Mouse (Mus musculus) kidney, postnatal 0 days (tissue): ENCODE measurements around the gene Tnni1. TPM values are rescaled to one million over a fixed set of nuclear protein-coding genes. Genes with fewer than 3 reads are reported as not detected.

Experiments
- ATAC-seq: fragments of 200-750 bp; cut with Nextera tagmentation; replicated peaks from 2 replicates; pipeline ENCODE4 v1.8.0; 2017; ENCODE audit warnings: low read depth, moderate number of reproducible peaks, moderate TSS enrichment, moderate library complexity; ENCODE audit not compliant: low FRiP score
- DNase-seq: peaks from one replicate; pipeline ENCODE4 v3.0.0-alpha.2; 2016; ENCODE audit warnings: low spot score
- H3K27ac ChIP-seq: fragments of 300-500 bp; sonication (generic); 2 replicates; pipeline ENCODE4 v1.5.1; 2014; ENCODE audit warnings: mild to moderate bottlenecking
- H3K27me3 ChIP-seq: fragments of 300-500 bp; sonication (generic); 2 replicates; pipeline ENCODE4 v1.6.1; 2014; ENCODE audit warnings: low read length, mixed read lengths; ENCODE audit not compliant: insufficient read depth
- H3K36me3 ChIP-seq: fragments of 300-500 bp; sonication (generic); 2 replicates; pipeline ENCODE4 v1.6.1; 2014; ENCODE audit warnings: low read length, mixed read lengths; ENCODE audit not compliant: insufficient read depth
- H3K4me1 ChIP-seq: fragments of 300-500 bp; sonication (generic); replicated peaks from 2 replicates; pipeline ENCODE4 v1.6.1; 2014; ENCODE audit warnings: antibody characterized with exemption, low read length, mixed read lengths; ENCODE audit not compliant: insufficient read depth
- H3K4me2 ChIP-seq: fragments of 300-500 bp; sonication (generic); 2 replicates; pipeline ENCODE4 v1.6.1; 2014; ENCODE audit warnings: mild to moderate bottlenecking, low read length, moderate library complexity, mixed read lengths
- H3K4me3 ChIP-seq: fragments of 300-500 bp; sonication (generic); replicated peaks from 2 replicates; pipeline ENCODE4 v1.5.1; 2014; ENCODE audit warnings: low read depth, low read length
- H3K9ac ChIP-seq: fragments of 300-500 bp; sonication (generic); 2 replicates; pipeline ENCODE4 v1.6.1; 2014; ENCODE audit warnings: low read depth, low read length
- H3K9me3 ChIP-seq: fragments of 300-500 bp; sonication (generic); replicated peaks from 2 replicates; pipeline ENCODE4 v1.6.1; 2016; ENCODE audit warnings: low read length, inconsistent platforms, mixed read lengths
- CTCF ChIP-seq: IDR thresholded peaks from 2 replicates; pipeline ENCODE4 v1.5.1; 2016; ENCODE audit warnings: antibody characterized with exemption, low read depth, mild to moderate bottlenecking, moderate library complexity
- WGBS: fragments of 180-500 bp; shearing (Covaris S2); extraction: QIAGEN DNeasy Blood & Tissue Kit; methylation state at CpG from one replicate; pipeline ENCODE4 v1.1.7; 2014; 5-methylcytosine and 5-hydroxymethylcytosine counted together
- polyA plus RNA-seq: library from polyadenylated mRNA; unstranded; fragments of >200 nt; fragmentation: Nextera tagmentation; extraction: Ambion mirVana; gene quantifications from 2 replicates; pipeline ENCODE4 v1.2.1, GENCODE M21; 2015

Tnni1 gene
- polyA plus RNA-seq, 1 experiment from 2014 or later = 7.9 TPM

- DNase-seq = no peak
- TF ChIP-seq CTCF = no peak
- no peak overlapping the region for H3K4me3 ChIP-seq
- H3K4me2 ChIP-seq = no peak overlapping the region
- H3K9me3 ChIP-seq = no peaks in the 10 kb centered on the region
- WGBS = 49% methylated on average over 4 of the region's 4 CpGs
- H3K27me3 ChIP-seq = no peaks in the 10 kb centered on the region
- no peak overlapping the region for H3K27ac ChIP-seq
- H3K9ac ChIP-seq = no peak overlapping the region
- peaks cover 14% of the 10 kb centered on the region for H3K4me1 ChIP-seq
- no peak for ATAC-seq
- no peaks in the 10 kb centered on the region for H3K36me3 ChIP-seq
Measured at GRCm38 (mm10) chr1:135817595-135817994, 38.4 kb downstream of the Tnni1 start.

GRCm38 (mm10) chr1:135818481-135819086 is 39.4 kb downstream of the Tnni1 start, which contains the start of gene Lad1:
Gene Lad1, plus strand, starts transcription at chr1:135818598.
- no peaks in the 10 kb centered on the region for H3K27me3 ChIP-seq

GRCm38 (mm10) chr1:135820071-135820470 is 40.8 kb downstream of the Tnni1 start:
- Histone ChIP-seq H3K9ac (0 out of 2 replicates have a peak overlapping the region, but pooled peaks have one; percentile 13), H3K4me2 (peak overlapping the region; percentile 97), H3K27me3 (no peaks in the 10 kb centered on the region), H3K4me3 (peak overlapping the region; percentile 58; the same call in 1 of the 2 replicates), H3K4me1 (peaks cover 7% of the 10 kb centered on the region), H3K9me3 (no peaks in the 10 kb centered on the region), H3K27ac (no peak overlapping the region), H3K36me3 (no peaks in the 10 kb centered on the region)
- 59% methylated on average over 10 of the region's 10 CpGs for WGBS
- peak; percentile 25; the same call in 1 of the 2 replicates for ATAC-seq
- no peak for DNase-seq
- TF ChIP-seq CTCF = no peak

More at GRCm38 (mm10) chr1:135818481-135819086, 39.4 kb downstream of the Tnni1 start, which contains the start of gene Lad1:
- H3K9ac ChIP-seq = peak within 1 kb of the TSS; percentile 63
- ATAC-seq = peak; percentile 55
- H3K36me3 ChIP-seq = no peaks in the 10 kb centered on the region
- H3K4me2 ChIP-seq = peak within 1 kb of the TSS; percentile 97
- under 1% methylated on average over 63 of the region's 63 CpGs for WGBS
- no peaks in the 10 kb centered on the region for H3K9me3 ChIP-seq
- no peak for TF ChIP-seq CTCF
- peak within 1 kb of the TSS; percentile 58 for H3K4me3 ChIP-seq
- H3K27ac ChIP-seq = peak within 1 kb of the TSS; percentile 63; the same call in 1 of the 2 replicates
- H3K4me1 ChIP-seq = peaks cover 7% of the 10 kb centered on the region
- no peak for DNase-seq

- TF ChIP-seq CTCF = no peak
- Histone ChIP-seq H3K4me2 (peak overlapping the region; percentile 2; the same call in 1 of the 2 replicates), H3K27me3 (no peaks in the 10 kb centered on the region), H3K27ac (peak overlapping the region; percentile 66; the same call in 1 of the 2 replicates), H3K36me3 (no peaks in the 10 kb centered on the region), H3K4me3 (no peak overlapping the region), H3K9me3 (no peaks in the 10 kb centered on the region), H3K4me1 (peaks cover 7% of the 10 kb centered on the region), H3K9ac (no peak overlapping the region)
- peak; percentile 55 for ATAC-seq
- 48% methylated on average over 16 of the region's 16 CpGs for WGBS
- no peak for DNase-seq
Measured at GRCm38 (mm10) chr1:135820736-135821364, 41.6 kb downstream of the Tnni1 start.

- H3K27me3 ChIP-seq = no peaks in the 10 kb centered on the region
- no peak overlapping the region for H3K27ac ChIP-seq
- WGBS = 77% methylated on average over 7 of the region's 7 CpGs
- no peak for ATAC-seq
- no peak overlapping the region for H3K9ac ChIP-seq
- H3K9me3 ChIP-seq = no peaks in the 10 kb centered on the region
- no peak for TF ChIP-seq CTCF
- H3K4me3 ChIP-seq = no peak overlapping the region
- no peaks in the 10 kb centered on the region for H3K36me3 ChIP-seq
- no peak for DNase-seq
- peaks cover 7% of the 10 kb centered on the region for H3K4me1 ChIP-seq
- no peak overlapping the region for H3K4me2 ChIP-seq
Measured at GRCm38 (mm10) chr1:135821780-135822179, 42.5 kb downstream of the Tnni1 start.

GRCm38 (mm10) chr1:135828918-135829317 is 49.7 kb downstream of the Tnni1 start:
- no peak for ATAC-seq
- no peak overlapping the region for H3K27ac ChIP-seq
- peak; percentile 89 for TF ChIP-seq CTCF

More at GRCm38 (mm10) chr1:135828918-135829317, 49.7 kb downstream of the Tnni1 start:
- no peak overlapping the region for H3K4me3 ChIP-seq
- no peak overlapping the region for H3K9ac ChIP-seq
- H3K4me2 ChIP-seq = no peak overlapping the region
- no peaks in the 10 kb centered on the region; the same call in 1 of the 2 replicates for H3K4me1 ChIP-seq
- WGBS = 33% methylated on average over 1 of the region's 1 CpGs
- DNase-seq = peak; percentile 68
- no peaks in the 10 kb centered on the region for H3K27me3 ChIP-seq
- H3K9me3 ChIP-seq = no peaks in the 10 kb centered on the region
- 0 out of 2 replicates have a peak, but pooled peaks cover 5% of the 10 kb centered on the region for H3K36me3 ChIP-seq
